Mouse (Mus musculus) embryonic facial prominence, embryonic 14.5 days (tissue): ENCODE results near the gene Usp11. TPM values are rescaled to one million over a fixed set of nuclear protein-coding genes. Genes with fewer than 3 reads are reported as not detected.
"Not testable (repeated sequence)": the region's sequence is repeated elsewhere in the genome, so short reads cannot be mapped to it uniquely, and the experiment has no call there.

Experiments
- ATAC-seq: fragments of 200-750 bp; cut with Nextera tagmentation; 2 replicates; pipeline ENCODE4 v1.8.0; 2017; ENCODE audit warnings: low read depth, moderate number of reproducible peaks, moderate TSS enrichment
- DNase-seq: peaks from one replicate; pipeline ENCODE4 v3.0.0-alpha.2; 2015; ENCODE audit warnings: low spot score
- H3K27ac ChIP-seq: fragments of 300-500 bp; sonication (generic); replicated peaks from 2 replicates; pipeline ENCODE4 v1.5.1; 2014; ENCODE audit warnings: low read depth, mild to moderate bottlenecking, low read length, moderate library complexity
- H3K27me3 ChIP-seq: fragments of 300-500 bp; sonication (generic); replicated peaks from 2 replicates; pipeline ENCODE4 v1.6.1; 2014; ENCODE audit warnings: low read length; ENCODE audit not compliant: control insufficient read depth, insufficient read depth
- H3K36me3 ChIP-seq: fragments of 300-500 bp; sonication (generic); 2 replicates; pipeline ENCODE4 v1.6.1; 2014; ENCODE audit warnings: low read length, mixed read lengths; ENCODE audit not compliant: control insufficient read depth, insufficient read depth
- H3K4me1 ChIP-seq: fragments of 300-500 bp; sonication (generic); 2 replicates; pipeline ENCODE4 v1.6.1; 2014; ENCODE audit warnings: antibody characterized with exemption, low read length; ENCODE audit not compliant: control insufficient read depth, insufficient read depth
- H3K4me2 ChIP-seq: fragments of 300-500 bp; sonication (generic); 2 replicates; pipeline ENCODE4 v1.6.1; 2014; ENCODE audit warnings: low read depth, mild to moderate bottlenecking, low read length, moderate library complexity, mixed read lengths
- H3K4me3 ChIP-seq: fragments of 300-500 bp; sonication (generic); 2 replicates; pipeline ENCODE4 v1.5.1; 2014; ENCODE audit warnings: low read depth, mild to moderate bottlenecking, low read length
- H3K9ac ChIP-seq: fragments of 300-500 bp; sonication (generic); 2 replicates; pipeline ENCODE4 v1.6.1; 2014; ENCODE audit warnings: low read depth, mild to moderate bottlenecking, low read length, moderate library complexity, mixed read lengths
- H3K9me3 ChIP-seq: fragments of 300-500 bp; sonication (generic); 2 replicates; pipeline ENCODE4 v1.6.1; 2016; ENCODE audit warnings: low read length; ENCODE audit not compliant: control insufficient read depth
- WGBS: fragments of 180-500 bp; shearing (Covaris S2); extraction: QIAGEN DNeasy Blood & Tissue Kit; methylation state at CpG from one replicate; pipeline ENCODE4 v1.1.7; 2014; 5-methylcytosine and 5-hydroxymethylcytosine counted together
- polyA plus RNA-seq: library from polyadenylated mRNA; unstranded; fragments of >200 nt; fragmentation: Nextera tagmentation; extraction: Ambion mirVana; gene quantifications from 2 replicates; pipeline ENCODE4 v1.2.1, GENCODE M21; 2014

Usp11 gene
- polyA plus RNA-seq, 1 experiment from 2014 or later: 46.4 TPM

GRCm38 (mm10) chrX:20688068-20688547 is 15.6 kb upstream of the Usp11 start:
- no peaks in the 10 kb centered on the region for H3K4me1 ChIP-seq

GRCm38 (mm10) chrX:20688615-20689014 is 15.1 kb upstream of the Usp11 start:
- H3K4me1 ChIP-seq: no peaks in the 10 kb centered on the region
- DNase-seq: peak; percentile 63
- H3K9me3 ChIP-seq: no peaks in the 10 kb centered on the region
- no peaks in the 10 kb centered on the region for H3K27me3 ChIP-seq
- H3K4me3 ChIP-seq: peak overlapping the region; percentile 71
- H3K27ac ChIP-seq: peak overlapping the region; percentile 95
- 9% methylated on average over 9 of the region's 35 CpGs for WGBS
- peak overlapping the region; percentile 66 for H3K4me2 ChIP-seq
- peak; percentile 34 for ATAC-seq
- H3K36me3 ChIP-seq: 0 out of 2 replicates have a peak, but pooled peaks cover 6% of the 10 kb centered on the region
- H3K9ac ChIP-seq: peak overlapping the region; percentile 91

More at GRCm38 (mm10) chrX:20688068-20688547, 15.6 kb upstream of the Usp11 start:
- H3K4me3 ChIP-seq: peak overlapping the region; percentile 71
- H3K36me3 ChIP-seq: 0 out of 2 replicates have a peak, but pooled peaks cover 1% of the 10 kb centered on the region
- WGBS: 23% methylated on average over 33 of the region's 33 CpGs
- H3K9ac ChIP-seq: peak overlapping the region; percentile 91
- peak; percentile 88 for DNase-seq
- H3K27ac ChIP-seq: peak overlapping the region; percentile 95
- H3K4me2 ChIP-seq: peak overlapping the region; percentile 66
- H3K9me3 ChIP-seq: no peaks in the 10 kb centered on the region
- H3K27me3 ChIP-seq: no peaks in the 10 kb centered on the region
- ATAC-seq: peak; percentile 92

GRCm38 (mm10) chrX:20691566-20691965 is 12.1 kb upstream of the Usp11 start:
- no peak overlapping the region for H3K27ac ChIP-seq
- 72% methylated on average over 3 of the region's 3 CpGs for WGBS
- H3K4me1 ChIP-seq: no peaks in the 10 kb centered on the region
- no peak for ATAC-seq
- no peak for DNase-seq
- H3K36me3 ChIP-seq: peaks cover 36% of the 10 kb centered on the region
- H3K9ac ChIP-seq: no peak overlapping the region
- H3K9me3 ChIP-seq: no peaks in the 10 kb centered on the region
- H3K4me3 ChIP-seq: no peak overlapping the region
- H3K4me2 ChIP-seq: no peak overlapping the region
- H3K27me3 ChIP-seq: no peaks in the 10 kb centered on the region

GRCm38 (mm10) chrX:20692616-20693015 is 11.1 kb upstream of the Usp11 start:
- H3K4me2 ChIP-seq: no peak overlapping the region
- WGBS: 80% methylated on average over 1 of the region's 1 CpGs
- no peaks in the 10 kb centered on the region for H3K9me3 ChIP-seq
- ATAC-seq (no peak), DNase-seq (no peak)
- no peaks in the 10 kb centered on the region for H3K27me3 ChIP-seq
- H3K4me1 ChIP-seq: no peaks in the 10 kb centered on the region
- no peak overlapping the region for H3K27ac ChIP-seq
- peaks cover 46% of the 10 kb centered on the region for H3K36me3 ChIP-seq
- no peak overlapping the region for H3K9ac ChIP-seq
- H3K4me3 ChIP-seq: no peak overlapping the region

- peaks cover 53% of the 10 kb centered on the region for H3K36me3 ChIP-seq
Measured at GRCm38 (mm10) chrX:20695842-20696241, 7.9 kb upstream of the Usp11 start.

GRCm38 (mm10) chrX:20704295-20705082 is 783 bp downstream of the Usp11 start:
- no peaks in the 10 kb centered on the region for H3K4me1 ChIP-seq
- 21% methylated on average over 32 of the region's 32 CpGs for WGBS
- no peaks in the 10 kb centered on the region for H3K27me3 ChIP-seq
- H3K4me3 ChIP-seq: peak overlapping the region; percentile 57
- peak overlapping the region; percentile 50 for H3K4me2 ChIP-seq
- peak overlapping the region; percentile 77 for H3K9ac ChIP-seq
- no peaks in the 10 kb centered on the region for H3K9me3 ChIP-seq
- DNase-seq (peak; percentile 96), ATAC-seq (peak; percentile 97)
- no peaks in the 10 kb centered on the region for H3K36me3 ChIP-seq
- peak overlapping the region; percentile 95 for H3K27ac ChIP-seq

More at GRCm38 (mm10) chrX:20695842-20696241, 7.9 kb upstream of the Usp11 start:
- DNase-seq: no peak
- ATAC-seq: no peak
- Histone ChIP-seq H3K4me1 (no peaks in the 10 kb centered on the region), H3K9ac (no peak overlapping the region), H3K9me3 (no peaks in the 10 kb centered on the region), H3K27me3 (no peaks in the 10 kb centered on the region), H3K27ac (no peak overlapping the region), H3K4me2 (no peak overlapping the region), H3K4me3 (no peak overlapping the region)
- 82% methylated on average over 4 of the region's 4 CpGs for WGBS

GRCm38 (mm10) chrX:20705083-20705402 is 1.3 kb downstream of the Usp11 start:
- Histone ChIP-seq H3K4me2 (peak overlapping the region; percentile 50), H3K9me3 (no peaks in the 10 kb centered on the region), H3K4me1 (no peaks in the 10 kb centered on the region), H3K27ac (peak overlapping the region; percentile 95; the same call in 1 of the 2 replicates), H3K36me3 (no peaks in the 10 kb centered on the region), H3K9ac (peak overlapping the region; percentile 77), H3K27me3 (no peaks in the 10 kb centered on the region), H3K4me3 (peak overlapping the region; percentile 57)
- ATAC-seq (no peak), DNase-seq (no peak)
- 23% methylated on average over 3 of the region's 3 CpGs for WGBS

- Histone ChIP-seq H3K36me3 (no peaks in the 10 kb centered on the region), H3K27ac (no peak overlapping the region), H3K4me1 (no peaks in the 10 kb centered on the region), H3K27me3 (no peaks in the 10 kb centered on the region), H3K9me3 (no peaks in the 10 kb centered on the region), H3K4me3 (no peak overlapping the region), H3K9ac (no peak overlapping the region), H3K4me2 (no peak overlapping the region)
- DNase-seq (no peak), ATAC-seq (no peak)
- WGBS: 76% methylated on average over 5 of the region's 5 CpGs
Measured at GRCm38 (mm10) chrX:20728681-20729080, 25.0 kb downstream of the Usp11 start.

GRCm38 (mm10) chrX:20730048-20730447 is 26.3 kb downstream of the Usp11 start:
- not testable (repeated sequence) for H3K4me2 ChIP-seq, H3K36me3 ChIP-seq, H3K4me1 ChIP-seq, H3K9me3 ChIP-seq, H3K4me3 ChIP-seq, H3K9ac ChIP-seq, H3K27ac ChIP-seq, ATAC-seq, H3K27me3 ChIP-seq, DNase-seq
- WGBS: 40% methylated on average over 10 of the region's 10 CpGs
